Mouse (Mus musculus) testis, adult 2 months (tissue): Measurements from ENCODE around the gene Dglucy.

Source experiments
- CTCF ChIP-seq: fragments of 200-500 bp; IDR thresholded peaks from 2 replicates; pipeline ENCODE4 v1.5.1; 2012; ENCODE audit warnings: low read depth, mild to moderate bottlenecking, inconsistent platforms, low read length, moderate library complexity; ENCODE audit not compliant: control insufficient read depth, insufficient read depth, insufficient replicate concordance
- POLR2A ChIP-seq: fragments of 200-500 bp; IDR thresholded peaks from 2 replicates; pipeline ENCODE4 v1.6.1; 2012; ENCODE audit warnings: low read depth, mild to moderate bottlenecking, inconsistent platforms, low read length, moderate library complexity; ENCODE audit not compliant: control insufficient read depth

GRCm38 (mm10) chr12:100735156-100735555, 43.7 kb upstream of the Dglucy start:
- TF ChIP-seq CTCF (no peak), POLR2A (no peak)
